ENCODE assay signal across 18 mouse cellular contexts in genomic region chr2:83552329-83552728, GRCm38 (mm10).
DNase-seq lines count a peak whose midpoint lies in the region; ATAC-seq and TF ChIP-seq lines count a peak whose summit lies in the region.
"Had no signal": no experiment of that assay in that cellular context is flagged by ENCODE, and none has a peak within 500 bp of the region (broad histone marks: within the 10 kb centered on the region; RNA-seq: fewer than 3 reads in every experiment).

No protein-coding gene starts in this region.

- no peak for ATAC-seq in embryonic facial prominence, embryonic 14.5 days (ENCODE audit: low read depth)
- no peak for ATAC-seq in kidney, postnatal 0 days (replicated peaks; ENCODE audit: low FRiP score, low read depth)
- ATAC-seq: activated CD4-positive, CD25-positive, alpha-beta regulatory T cell, adult 4 months; intestine, embryonic 15.5 days; lung, postnatal 0 days had no signal

- H3K36me3 ChIP-seq in embryonic facial prominence, embryonic 14.5 days (ENCODE audit: control insufficient read depth, insufficient read depth, low read length): no peaks in the 10 kb centered on the region
- no peaks in the 10 kb centered on the region for H3K36me3 ChIP-seq in embryonic facial prominence, embryonic 10.5 days (replicated peaks)
- H3K36me3 ChIP-seq in kidney, postnatal 0 days (ENCODE audit: insufficient read depth, low read length): no peaks in the 10 kb centered on the region
- H3K36me3 ChIP-seq: heart, embryonic 13.5 days; intestine, embryonic 15.5 days had no signal

- H3K4me3 ChIP-seq in embryonic facial prominence, embryonic 14.5 days (ENCODE audit: low read depth, low read length): no peak overlapping the region
- no peak overlapping the region for H3K4me3 ChIP-seq in embryonic facial prominence, embryonic 10.5 days
- no peak overlapping the region for H3K4me3 ChIP-seq in kidney, postnatal 0 days (replicated peaks; ENCODE audit: low read depth, low read length)
- H3K4me3 ChIP-seq: heart, embryonic 13.5 days; intestine, embryonic 15.5 days; megakaryocyte, embryonic 14.5 days had no signal

- H3K27me3 ChIP-seq in embryonic facial prominence, embryonic 14.5 days (replicated peaks; ENCODE audit: control insufficient read depth, insufficient read depth, low read length): no peaks in the 10 kb centered on the region
- H3K27me3 ChIP-seq in embryonic facial prominence, embryonic 10.5 days (replicated peaks; ENCODE audit: low read depth, poor library complexity, severe bottlenecking): no peaks in the 10 kb centered on the region
- no peaks in the 10 kb centered on the region for H3K27me3 ChIP-seq in kidney, postnatal 0 days (ENCODE audit: insufficient read depth, low read length)
- H3K27me3 ChIP-seq: heart, embryonic 13.5 days; intestine, embryonic 15.5 days; megakaryocyte, embryonic 14.5 days had no signal

- 65% methylated on average over 3 of the region's 3 CpGs for WGBS in embryonic facial prominence, embryonic 14.5 days
- 75% methylated on average over 3 of the region's 3 CpGs for WGBS in embryonic facial prominence, embryonic 10.5 days
- WGBS in kidney, postnatal 0 days: 62% methylated on average over 3 of the region's 3 CpGs

- peak; percentile 47 for TF ChIP-seq CTCF in kidney, postnatal 0 days (IDR thresholded peaks at IDR 0.05; ENCODE audit: low read depth)

- H3K4me1 ChIP-seq in embryonic facial prominence, embryonic 14.5 days (ENCODE audit: control insufficient read depth, insufficient read depth, low read length): no peaks in the 10 kb centered on the region
- H3K4me1 ChIP-seq in embryonic facial prominence, embryonic 10.5 days: no peaks in the 10 kb centered on the region
- no peaks in the 10 kb centered on the region for H3K4me1 ChIP-seq in kidney, postnatal 0 days (replicated peaks; ENCODE audit: insufficient read depth, low read length)
- H3K4me1 ChIP-seq: heart, embryonic 13.5 days; intestine, embryonic 15.5 days; megakaryocyte, embryonic 14.5 days had no signal

- H3K9me3 ChIP-seq in embryonic facial prominence, embryonic 14.5 days (ENCODE audit: control insufficient read depth, low read length): no peaks in the 10 kb centered on the region
- no peaks in the 10 kb centered on the region for H3K9me3 ChIP-seq in embryonic facial prominence, embryonic 10.5 days
- H3K9me3 ChIP-seq in kidney, postnatal 0 days (replicated peaks; ENCODE audit: low read length): no peaks in the 10 kb centered on the region
- H3K9me3 ChIP-seq: heart, embryonic 13.5 days; intestine, embryonic 15.5 days; megakaryocyte, embryonic 14.5 days had no signal

- H3K9ac ChIP-seq in embryonic facial prominence, embryonic 14.5 days (ENCODE audit: low read depth, low read length): no peak overlapping the region
- no peak overlapping the region for H3K9ac ChIP-seq in kidney, postnatal 0 days (ENCODE audit: low read depth, low read length)
- H3K9ac ChIP-seq: heart, embryonic 13.5 days; intestine, embryonic 15.5 days had no signal

- H3K4me2 ChIP-seq in embryonic facial prominence, embryonic 14.5 days (ENCODE audit: low read depth, low read length): no peak overlapping the region
- no peak overlapping the region for H3K4me2 ChIP-seq in kidney, postnatal 0 days (ENCODE audit: low read length)
- H3K4me2 ChIP-seq: heart, embryonic 13.5 days; intestine, embryonic 15.5 days; liver, embryonic 11.5 days had no signal

- peak; percentile 1 for DNase-seq in embryonic facial prominence, embryonic 14.5 days (ENCODE audit: low spot score)
- DNase-seq in embryonic facial prominence, embryonic 10.5 days (ENCODE audit: low spot score): no peak
- DNase-seq in kidney, postnatal 0 days (ENCODE audit: low spot score): no peak
- no peak for DNase-seq in kidney, adult 9 months
- DNase-seq in 3T3-L1 (ENCODE audit: low read depth, low spot score) (peak; percentile 28), R1 (ENCODE audit: low read depth, low spot score) (peak; percentile 17)
- DNase-seq in right cerebral cortex, postnatal 10 days (ENCODE audit: low spot score in 2 of 2): no peak
- DNase-seq in urinary bladder, postnatal 36 days (ENCODE audit: low spot score in 2 of 2): no peak
- DNase-seq: adrenal gland, postnatal 36 days; gastrocnemius, postnatal 25 days; kidney, postnatal 25 days; thymus, postnatal 4 days had no signal

- H3K27ac ChIP-seq in embryonic facial prominence, embryonic 14.5 days (replicated peaks; ENCODE audit: low read depth, low read length): no peak overlapping the region
- no peak overlapping the region for H3K27ac ChIP-seq in embryonic facial prominence, embryonic 10.5 days (replicated peaks)
- H3K27ac ChIP-seq in kidney, postnatal 0 days: no peak overlapping the region
- H3K27ac ChIP-seq: heart, embryonic 13.5 days; intestine, embryonic 15.5 days had no signal

Comparison
In these comparisons a context has a peak if more than half of its experiments do, and no peak if none do; other contexts are left out.
1. DNase-seq: peak in embryonic facial prominence, embryonic 14.5 days (single experiment), 3T3-L1 (single experiment) and R1 (single experiment); none in embryonic facial prominence, embryonic 10.5 days (single experiment), kidney, postnatal 0 days (single experiment), kidney, adult 9 months (single experiment), right cerebral cortex, postnatal 10 days (0 of 2) and urinary bladder, postnatal 36 days (0 of 2).